Mouse (Mus musculus): Measurements from ENCODE around the gene Macrod2.

Macrod2 gene

DNA sequence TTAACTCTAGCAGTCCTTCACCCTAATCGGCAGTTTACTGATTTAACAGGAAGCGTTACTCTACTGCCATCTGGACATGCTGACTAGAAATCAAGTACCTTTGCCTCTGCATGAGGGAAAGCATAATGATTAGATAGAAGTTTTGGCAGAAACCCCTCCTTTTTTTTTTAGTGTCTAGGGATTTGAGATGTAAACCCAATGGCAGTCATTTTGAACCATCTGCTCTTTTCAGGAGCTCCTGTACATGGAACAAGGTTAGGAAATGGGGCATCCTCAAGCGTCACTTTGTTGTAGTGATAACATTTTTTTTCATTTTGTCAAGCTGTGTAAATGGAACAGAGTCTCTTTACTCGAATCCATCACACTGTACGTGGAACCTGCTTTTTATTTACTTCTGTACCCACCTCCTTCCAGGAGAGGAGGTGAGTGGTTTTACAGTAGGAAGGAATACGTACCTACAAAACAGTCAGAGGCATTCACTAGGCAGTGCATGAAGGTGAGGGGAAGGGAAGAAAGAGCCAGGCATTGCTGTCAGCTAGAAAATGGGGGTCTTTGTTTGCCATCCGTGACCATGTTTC, 503.4 kb downstream of the Macrod2 start:
- intact Hi-C loops (cut with DNase I) = no loop called here

DNA sequence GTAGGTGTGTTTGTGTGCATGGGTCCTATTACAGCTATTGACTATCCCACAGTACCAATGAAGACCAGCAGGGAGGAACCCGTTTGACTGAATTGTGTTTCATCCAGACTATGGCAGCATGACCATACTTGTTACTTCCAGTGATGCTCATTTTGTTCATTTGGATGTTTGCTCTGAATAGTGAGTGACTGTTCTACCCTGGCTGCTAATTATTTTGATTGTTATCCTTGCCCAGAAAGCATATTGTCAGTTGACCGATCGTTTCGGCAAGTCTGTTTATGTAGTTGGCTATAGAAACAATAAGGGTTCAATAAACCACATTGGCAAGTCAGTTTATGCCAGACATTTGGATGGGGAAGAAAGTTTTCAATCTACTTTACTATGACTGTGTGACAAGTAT, 510.2 kb downstream of the Macrod2 start:
- intact Hi-C loops (cut with DNase I) = no loop called here

DNA sequence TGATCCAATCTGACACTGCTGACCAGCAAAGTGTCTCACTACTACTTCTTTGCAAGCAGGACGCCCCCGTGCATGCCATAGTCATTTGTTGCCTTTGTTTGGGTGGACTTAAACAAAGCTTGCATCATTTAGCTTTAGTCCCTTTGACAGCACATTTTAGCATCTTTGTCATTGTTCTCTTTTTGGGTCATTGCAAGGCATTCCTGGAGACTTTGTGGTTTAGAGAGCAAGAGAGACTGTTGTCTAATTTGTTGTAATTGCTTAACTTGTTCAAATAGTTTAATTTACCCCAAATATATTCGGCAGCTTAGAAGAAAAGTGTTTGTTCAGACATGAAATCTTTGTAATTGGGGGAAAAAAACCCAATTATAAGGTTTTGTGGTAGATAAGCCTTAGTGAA, 511.0 kb downstream of the Macrod2 start:
- intact Hi-C loops (cut with DNase I) = no loop called here

DNA sequence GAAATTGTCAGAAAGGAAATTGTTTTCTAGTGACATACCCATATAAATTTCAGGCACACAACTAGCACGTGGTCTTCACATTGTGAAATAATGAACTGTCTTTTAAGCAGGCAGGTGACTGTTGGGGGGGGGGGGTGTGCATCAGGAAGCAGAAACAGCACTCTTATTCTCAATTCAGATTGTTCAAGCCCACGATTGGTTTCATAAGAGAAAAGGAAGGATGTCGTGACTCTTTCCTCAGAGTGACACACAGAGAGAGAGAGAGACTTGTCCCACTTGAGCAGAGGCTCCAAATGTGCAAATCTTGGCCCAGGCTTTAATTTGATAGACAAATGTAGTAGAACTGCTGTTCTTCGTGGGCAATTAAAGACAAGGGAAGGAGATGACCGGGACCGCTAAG, 516.4 kb downstream of the Macrod2 start:
- intact Hi-C loops (cut with DNase I) = no loop called here

DNA sequence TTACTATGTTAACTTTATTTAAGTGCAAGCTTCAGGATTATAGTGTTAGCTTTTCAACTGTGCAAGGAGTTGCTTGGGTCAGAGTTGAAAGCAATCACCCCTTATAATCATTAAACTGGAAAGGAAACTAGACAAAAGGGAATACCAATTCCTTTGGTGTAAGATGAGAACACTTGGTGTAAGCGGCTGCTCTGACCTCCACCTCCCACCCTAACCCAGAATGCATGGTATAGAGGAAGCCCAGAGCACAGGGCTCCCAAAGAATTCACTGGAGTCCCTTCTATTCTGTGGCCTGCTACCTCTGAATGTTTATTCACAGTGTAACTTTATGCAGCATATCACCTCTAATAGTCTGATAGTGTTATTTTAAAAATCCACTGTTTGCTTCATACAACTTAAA, 517.1 kb downstream of the Macrod2 start:
- intact Hi-C loops (cut with DNase I) = no loop called here

DNA sequence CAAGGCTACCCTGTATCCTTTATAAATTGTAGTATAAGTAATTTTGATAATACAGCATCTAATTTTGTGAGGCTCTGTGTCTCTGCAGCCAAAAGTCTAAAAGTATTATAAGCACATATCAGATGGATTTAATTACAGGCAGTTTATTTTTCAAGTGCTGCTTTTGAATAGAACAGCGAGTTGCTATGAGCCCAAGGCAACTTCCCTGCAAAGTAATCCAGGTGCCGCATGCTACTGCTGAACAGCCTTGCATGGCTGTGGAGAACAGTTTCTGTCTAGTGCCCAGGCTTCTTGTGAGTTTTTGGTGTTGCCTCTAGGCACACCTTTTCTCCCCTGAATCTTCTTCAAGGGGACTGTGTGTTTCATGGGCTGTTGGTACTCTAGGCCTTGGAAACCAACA, 517.8 kb downstream of the Macrod2 start:
- intact Hi-C loops (cut with DNase I) = no loop called here

DNA sequence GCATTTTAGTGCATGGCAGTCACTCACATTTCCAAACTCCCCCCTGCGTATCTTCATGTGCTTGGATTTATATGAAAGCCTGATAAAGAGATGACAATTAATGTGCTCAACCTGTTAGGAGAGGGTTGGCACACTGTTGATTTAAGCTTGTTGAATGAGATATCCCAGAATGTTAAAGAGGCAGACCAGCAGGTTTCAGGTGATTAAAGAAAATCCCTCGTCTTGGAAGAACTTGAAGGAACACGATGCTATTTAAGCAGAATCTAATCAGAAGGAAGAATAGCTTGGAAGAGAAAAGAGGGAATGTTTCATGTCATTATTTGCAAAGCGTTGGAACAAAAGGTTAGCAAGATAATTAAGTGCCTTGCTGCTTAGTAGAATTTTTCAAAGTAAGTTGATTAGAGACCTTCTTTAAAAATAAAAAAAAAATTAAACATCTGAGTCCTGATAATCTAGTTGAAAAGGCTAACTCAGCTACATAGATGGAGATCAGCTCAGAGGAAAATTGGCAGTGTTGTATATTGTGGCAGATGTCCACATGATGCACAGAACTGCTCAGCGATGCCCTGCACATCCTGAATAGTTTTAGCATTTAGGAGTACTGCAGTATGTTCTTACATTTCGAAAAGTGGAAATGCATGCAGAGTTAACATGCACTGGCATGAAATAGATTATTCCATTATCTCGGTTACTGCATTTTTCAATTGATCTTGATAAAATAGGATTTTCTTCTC, 518.7 kb downstream of the Macrod2 start:
- intact Hi-C loops (cut with DNase I) = no loop called here

DNA sequence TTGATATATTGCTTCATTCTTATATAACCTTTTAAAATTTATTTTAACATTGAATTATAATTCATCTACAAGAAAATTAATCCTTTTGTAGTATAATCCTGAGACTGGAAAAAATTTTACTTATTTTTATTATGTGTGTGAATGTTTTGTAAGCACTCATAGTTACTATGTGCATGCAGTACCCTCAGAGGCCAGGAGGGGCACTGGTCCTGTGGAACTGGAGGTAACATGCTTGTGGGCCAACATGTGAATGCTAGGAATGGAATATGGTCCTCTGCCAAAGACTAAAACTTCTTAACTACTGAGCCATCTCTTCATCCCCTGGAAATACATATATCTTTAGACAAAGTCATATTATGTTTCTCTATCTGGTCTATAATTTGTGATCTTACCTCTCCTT, 531.8 kb downstream of the Macrod2 start:
- intact Hi-C loops (cut with DNase I) = no loop called here

DNA sequence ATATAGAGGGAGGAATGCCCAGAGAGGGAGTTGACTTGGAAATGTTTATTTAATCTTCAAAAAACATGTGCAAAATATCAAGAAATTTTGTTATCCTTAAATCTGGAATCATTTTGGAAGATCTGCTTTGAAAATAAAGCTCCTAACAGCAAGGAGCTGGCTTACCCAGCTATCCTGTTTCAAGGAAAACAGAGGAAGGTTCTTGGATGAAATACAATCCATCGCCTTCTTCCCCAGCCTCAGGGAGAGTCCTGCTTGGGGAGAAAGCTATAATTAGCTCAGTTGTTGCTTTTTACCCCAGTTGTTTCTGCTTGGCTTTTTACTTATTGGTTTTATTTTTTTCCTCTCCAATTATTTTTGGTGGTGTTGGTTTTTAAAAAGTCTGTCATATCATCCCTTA, 539.4 kb downstream of the Macrod2 start:
- intact Hi-C loops (cut with DNase I) = no loop called here

DNA sequence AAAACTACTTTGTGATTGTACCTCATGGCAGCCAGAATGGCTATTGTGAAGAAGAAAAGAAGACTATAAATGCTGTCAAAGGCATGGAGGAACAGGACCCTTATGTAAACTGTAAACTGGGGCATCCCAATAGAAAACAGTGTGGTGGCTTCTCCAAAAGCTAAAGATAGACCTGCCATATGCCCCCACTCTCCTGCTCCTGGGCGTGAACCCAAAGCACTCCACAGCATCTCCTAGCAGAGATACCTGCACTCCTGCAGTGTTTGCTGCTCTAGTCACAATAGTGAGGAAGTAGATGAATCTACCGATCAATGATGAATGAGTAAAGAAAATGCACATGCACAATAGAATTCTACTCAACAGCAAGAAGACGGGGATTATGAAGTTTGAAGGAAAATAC, 554.4 kb downstream of the Macrod2 start:
- intact Hi-C loops (cut with DNase I) = no loop called here

DNA sequence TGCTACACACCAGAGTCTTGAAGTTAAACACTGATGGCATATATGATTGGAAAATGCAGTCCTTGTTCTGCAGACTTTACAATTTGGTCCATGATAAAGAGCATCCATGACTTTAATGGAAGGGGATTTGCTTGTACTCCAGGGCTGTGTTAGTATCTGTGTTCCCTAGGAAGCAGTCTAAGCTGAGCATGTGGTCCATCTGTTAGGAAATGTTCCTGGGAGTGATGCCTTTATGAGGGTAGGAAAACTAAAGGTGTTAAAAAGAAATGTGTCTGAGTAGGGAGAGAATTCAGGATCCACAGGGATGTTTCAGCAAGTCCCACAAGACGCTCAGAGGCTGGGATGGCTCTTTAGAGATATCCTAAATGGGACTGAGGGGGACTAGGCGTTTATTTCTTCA, 564.1 kb downstream of the Macrod2 start:
- intact Hi-C loops (cut with DNase I) = no loop called here

DNA sequence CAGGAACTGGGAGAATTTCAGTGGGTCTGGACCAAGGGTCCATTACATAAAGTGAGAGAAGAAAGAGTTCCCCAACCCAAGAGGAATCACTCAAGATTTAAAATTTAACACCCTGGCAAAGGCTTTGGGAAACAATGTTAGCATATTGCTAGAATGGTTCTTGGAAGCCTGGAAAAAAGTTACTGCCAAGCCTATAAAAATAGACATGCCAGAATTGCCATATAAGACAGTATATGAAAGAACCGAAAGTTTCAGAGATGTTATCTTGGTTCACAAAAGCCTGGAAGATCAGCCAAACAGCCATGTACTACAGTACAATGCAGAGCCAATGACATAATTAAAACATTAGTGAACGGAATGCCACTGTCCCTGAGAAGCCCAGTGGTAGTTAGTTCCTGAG, 575.1 kb downstream of the Macrod2 start:
- intact Hi-C loops (cut with DNase I) = no loop called here

DNA sequence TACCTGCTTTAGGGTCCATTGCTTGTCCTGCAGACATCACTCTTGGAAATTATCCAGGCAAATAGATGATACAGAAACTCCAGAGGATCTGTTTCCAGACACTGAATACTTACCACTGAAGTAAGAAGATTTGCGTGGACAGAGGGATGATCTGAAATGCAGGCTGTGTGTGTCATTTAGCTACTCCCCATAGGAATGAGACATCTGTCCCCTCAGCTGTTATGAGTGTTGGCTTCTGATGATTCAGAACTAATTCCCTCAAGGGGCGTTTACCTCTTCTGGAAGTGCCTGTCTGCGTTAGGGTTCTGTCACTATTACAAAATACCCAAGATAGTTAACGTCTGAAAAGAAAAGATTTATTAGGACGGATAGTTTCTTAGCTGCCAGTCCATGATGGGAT, 576.7 kb downstream of the Macrod2 start:
- intact Hi-C loops (cut with DNase I) = no loop called here

DNA sequence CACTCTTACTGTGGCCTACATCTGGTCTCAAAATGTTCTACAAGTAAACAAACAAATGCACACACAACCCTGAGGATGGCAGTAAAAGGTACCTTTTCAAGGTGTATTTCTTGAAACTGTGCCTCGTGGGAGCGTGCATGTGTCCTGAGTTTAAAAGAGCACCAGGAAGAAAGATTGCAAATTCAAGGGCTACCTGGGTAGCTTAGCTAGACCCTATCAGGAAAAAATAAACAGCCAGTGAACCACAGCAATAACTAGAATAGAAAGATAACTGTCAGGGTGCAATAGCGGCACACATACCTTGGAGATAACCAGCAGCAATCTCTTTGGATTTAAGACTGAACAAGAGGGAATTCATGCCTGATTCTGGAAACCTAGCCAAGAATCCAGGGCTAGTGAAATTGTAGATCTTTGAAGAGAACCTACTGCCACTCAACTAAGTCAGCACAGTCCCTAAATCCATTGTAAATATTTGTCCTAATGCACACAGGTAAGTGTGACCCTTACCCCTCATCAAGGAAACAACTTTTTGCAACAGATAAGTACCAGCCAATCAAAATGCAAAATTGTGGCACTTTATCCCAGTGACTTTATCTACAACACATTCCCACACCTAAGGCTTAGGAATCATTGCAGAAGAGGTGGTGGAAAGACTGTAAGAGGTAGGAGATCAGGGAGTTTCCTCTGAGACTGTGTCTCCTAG, 590.7 kb downstream of the Macrod2 start:
- intact Hi-C loops (cut with DNase I) = no loop called here

DNA sequence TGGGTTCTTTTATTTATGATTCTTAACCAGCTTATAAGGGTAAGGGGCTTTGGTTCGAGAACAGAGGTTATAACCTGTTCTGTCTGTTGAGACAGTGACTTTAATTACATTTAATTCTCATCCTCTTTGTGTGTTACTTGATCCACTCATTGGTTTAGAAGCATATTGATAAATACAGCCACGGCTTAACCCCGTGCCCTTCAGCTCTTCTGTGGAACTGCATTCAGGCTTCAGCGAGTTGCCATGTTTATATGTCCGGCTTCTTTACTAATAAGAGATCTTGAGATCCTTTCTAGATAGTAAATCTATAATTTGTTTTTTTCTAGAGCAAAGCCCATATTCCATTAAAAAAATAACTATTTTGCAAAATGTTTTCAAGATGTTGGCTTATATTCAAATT, 608.7 kb downstream of the Macrod2 start:
- intact Hi-C loops (cut with DNase I) = no loop called here

DNA sequence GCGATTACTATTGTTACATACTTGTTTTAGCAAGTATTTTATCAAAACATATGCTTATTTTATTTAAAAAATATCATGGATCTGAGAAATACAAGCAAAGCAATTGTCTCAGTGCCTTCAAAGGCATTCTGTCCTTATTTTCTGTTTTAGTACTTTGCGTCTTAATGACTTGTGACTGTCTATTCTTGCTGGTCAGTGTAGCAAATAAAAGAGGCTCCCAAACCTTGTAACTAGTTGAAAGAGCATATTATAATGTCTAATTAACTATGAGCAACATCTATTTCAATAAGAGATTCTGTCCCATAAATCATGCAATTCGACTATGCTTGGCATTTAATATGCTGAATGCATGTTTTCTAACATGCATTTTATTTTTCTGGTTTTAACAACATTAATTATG, 609.2 kb downstream of the Macrod2 start:
- intact Hi-C loops (cut with DNase I) = no loop called here

DNA sequence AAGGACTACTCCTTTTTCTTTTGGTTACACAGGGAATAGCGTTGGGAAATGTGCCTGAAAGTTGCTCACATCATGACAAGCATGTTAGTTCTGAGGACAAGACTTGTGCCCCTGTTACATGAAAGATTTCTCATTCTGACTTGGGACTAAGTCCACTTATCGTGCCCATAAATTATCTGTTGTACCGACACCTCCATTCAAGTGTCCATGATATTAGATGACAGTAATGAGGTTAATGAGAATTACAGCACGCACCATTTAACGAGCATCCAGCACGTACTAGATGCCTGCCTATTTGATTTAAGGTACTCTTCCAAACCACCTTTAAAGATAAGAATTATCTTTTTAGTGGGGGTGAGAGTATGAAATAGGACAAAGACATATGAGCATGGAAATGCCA, 610.5 kb downstream of the Macrod2 start:
- intact Hi-C loops (cut with DNase I) = no loop called here

DNA sequence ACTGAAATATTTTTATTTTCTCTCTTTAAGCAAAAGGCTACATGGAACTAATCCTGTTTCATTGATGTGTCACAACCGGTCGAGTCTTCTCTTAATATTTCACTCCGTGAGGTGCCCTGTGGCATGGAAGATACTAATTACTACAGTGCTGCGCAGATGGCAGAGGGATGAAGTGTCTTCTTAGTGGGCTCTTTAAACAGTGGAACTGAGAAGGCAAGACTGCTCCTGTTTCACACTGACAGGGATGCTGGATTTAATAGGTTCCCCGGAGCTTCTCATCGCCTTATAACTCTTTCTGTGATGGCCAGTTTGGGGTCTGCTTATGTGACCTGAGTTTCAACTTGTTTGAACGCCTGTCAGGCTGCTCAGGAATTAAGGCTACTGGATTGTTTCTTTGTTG, 612.6 kb downstream of the Macrod2 start:
- intact Hi-C loops (cut with DNase I) = no loop called here

DNA sequence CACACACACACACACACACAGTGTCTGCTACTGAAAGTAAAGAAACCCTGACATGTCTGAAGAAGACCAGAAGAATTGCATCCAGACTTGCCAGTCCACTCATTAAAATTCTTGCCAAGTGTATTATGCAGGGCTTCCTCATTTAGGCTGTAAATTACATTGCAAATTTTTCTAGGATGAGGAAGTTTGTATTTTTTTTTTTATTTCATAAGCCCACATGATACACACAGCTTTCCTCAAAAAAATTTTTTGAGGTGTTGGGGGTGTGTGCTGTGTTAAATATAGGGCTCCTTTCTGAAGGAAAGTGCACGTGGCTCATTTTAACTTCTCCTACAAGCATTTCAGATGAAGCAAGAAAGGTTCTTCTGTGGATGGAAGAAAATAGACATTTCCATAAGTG, 613.3 kb downstream of the Macrod2 start:
- intact Hi-C loops (cut with DNase I) = no loop called here

DNA sequence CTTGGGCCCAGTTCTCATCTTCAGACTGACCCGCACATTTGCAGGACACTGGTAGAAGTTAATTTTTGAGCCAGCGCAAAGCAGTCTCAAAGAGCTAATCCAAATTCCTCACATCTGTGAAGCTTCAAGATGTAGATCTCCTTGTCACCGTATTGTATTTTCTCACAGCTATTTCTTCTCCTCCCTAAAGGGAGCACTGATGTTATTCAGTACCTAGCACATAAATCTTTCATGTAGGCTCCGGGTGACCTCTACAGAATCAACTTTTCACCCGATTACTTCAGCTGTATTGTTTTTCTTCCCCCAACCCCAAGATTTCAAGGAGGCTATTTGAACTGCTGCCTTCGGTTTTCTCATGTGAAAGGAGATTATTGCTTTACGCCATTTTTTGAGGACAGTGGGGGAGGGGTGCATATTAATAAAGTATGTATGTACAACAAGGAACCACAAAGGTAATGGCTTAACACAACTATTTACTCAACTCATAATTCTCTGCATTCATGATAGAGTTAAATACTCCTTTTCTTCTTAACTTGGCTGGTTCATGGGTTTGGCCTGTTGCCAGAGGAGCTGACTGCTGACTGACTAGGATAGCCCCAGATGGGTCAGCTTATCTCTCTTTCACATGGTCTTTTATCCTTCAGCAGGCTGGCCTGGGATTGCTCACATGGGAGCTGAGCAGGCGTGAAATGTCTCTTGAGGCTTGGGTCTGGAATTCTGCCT, 618.5 kb downstream of the Macrod2 start:
- intact Hi-C loops (cut with DNase I) = no loop called here

DNA sequence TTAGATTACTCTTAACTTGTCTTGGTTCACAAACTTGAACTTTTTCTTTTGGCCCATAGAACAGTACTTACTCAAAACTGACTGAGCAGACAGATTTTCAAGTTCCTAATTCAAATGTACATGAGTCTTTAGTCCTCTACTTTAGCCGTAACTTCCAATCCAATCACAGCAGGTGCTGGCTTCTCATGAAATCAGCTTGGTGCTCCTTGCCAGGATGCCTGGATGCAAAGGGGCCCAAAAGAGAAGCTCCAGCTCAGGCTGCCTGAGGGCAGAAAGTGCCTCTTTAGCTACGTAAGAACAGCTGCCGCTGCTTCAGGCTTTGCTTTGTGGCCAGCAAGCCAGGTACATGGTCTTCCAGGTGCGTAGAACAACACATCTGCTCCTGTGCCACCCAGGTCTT, 627.9 kb downstream of the Macrod2 start:
- intact Hi-C loops (cut with DNase I) = no loop called here

DNA sequence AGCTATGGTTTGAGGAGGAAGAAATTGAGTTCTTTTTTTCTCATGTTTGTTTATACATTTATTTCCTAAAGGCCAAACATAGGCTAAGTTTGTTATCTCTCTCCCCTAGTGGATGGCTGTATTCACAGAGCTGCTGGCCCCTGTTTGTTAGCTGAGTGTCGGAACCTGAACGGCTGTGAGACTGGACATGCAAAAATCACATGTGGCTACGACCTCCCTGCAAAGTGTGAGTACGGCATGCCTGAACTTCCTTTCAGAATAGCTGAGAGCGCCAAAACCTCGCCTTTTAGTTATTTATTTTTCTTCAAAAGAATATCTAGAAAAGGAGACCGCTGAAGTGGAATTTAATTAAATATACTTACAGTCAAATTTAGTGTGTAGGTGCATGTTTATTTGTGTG, 628.8 kb downstream of the Macrod2 start:
- intact Hi-C loops (cut with DNase I) = no loop called here

Measured in adrenal gland (tissue).